Mouse (Mus musculus) embryonic fibroblast, embryonic 13.5 days (primary cell): Measurements from ENCODE around the gene Scfd2.

ENCODE experiments used
- CTCF ChIP-seq: IDR thresholded peaks from 2 replicates; pipeline ENCODE4 v1.5.1; 2011; ENCODE audit warnings: mild to moderate bottlenecking, control low read depth, low read length, moderate library complexity, borderline replicate concordance; ENCODE audit not compliant: insufficient read depth
- POLR2A ChIP-seq: IDR thresholded peaks from 2 replicates; pipeline ENCODE4 v1.6.1; 2011; ENCODE audit warnings: low read depth, mild to moderate bottlenecking, control low read depth, low read length, moderate library complexity

- no peak for TF ChIP-seq POLR2A
- no peak for TF ChIP-seq CTCF
Observed at GRCm38 (mm10) chr5:74208438-74208837, 323.1 kb downstream of the Scfd2 start.
